Mouse (Mus musculus): Measurements from ENCODE around the gene Fgfr2. TPM values are rescaled to one million over a fixed set of nuclear protein-coding genes. Genes with fewer than 3 reads are reported as not detected.
A peak's percentile ranks its signal among the peaks of the same experiment; 100 is the strongest.

Gene Fgfr2
- polyA plus RNA-seq, 1 experiment from 2014 or later: 169 TPM

GRCm38 (mm10) chr7:132689722-132690121 is 433.4 kb downstream of the Fgfr2 start:
- Histone ChIP-seq H3K9ac (replicated peaks; ENCODE audit: low read depth, low read length) (no peak overlapping the region), H3K4me3 (ENCODE audit: low read depth, low read length) (no peak overlapping the region), H3K27me3 (ENCODE audit: control insufficient read depth, insufficient read depth, low read length) (no peaks in the 10 kb centered on the region), H3K4me2 (replicated peaks; ENCODE audit: low read depth, low read length) (no peak overlapping the region), H3K27ac (ENCODE audit: low read length) (no peak overlapping the region), H3K9me3 (ENCODE audit: control insufficient read depth, low read depth, low read length) (peaks cover 2% of the 10 kb centered on the region; the same call in 1 of the 2 replicates), H3K36me3 (ENCODE audit: control insufficient read depth, insufficient read depth, low read length) (no peaks in the 10 kb centered on the region), H3K4me1 (ENCODE audit: control insufficient read depth, insufficient read depth, low read length) (peaks cover 10% of the 10 kb centered on the region)
- 60% methylated on average over 5 of the region's 5 CpGs for WGBS
- ATAC-seq (ENCODE audit: insufficient number of reproducible peaks, insufficient read depth, low FRiP score, low read depth): no peak

DNA sequence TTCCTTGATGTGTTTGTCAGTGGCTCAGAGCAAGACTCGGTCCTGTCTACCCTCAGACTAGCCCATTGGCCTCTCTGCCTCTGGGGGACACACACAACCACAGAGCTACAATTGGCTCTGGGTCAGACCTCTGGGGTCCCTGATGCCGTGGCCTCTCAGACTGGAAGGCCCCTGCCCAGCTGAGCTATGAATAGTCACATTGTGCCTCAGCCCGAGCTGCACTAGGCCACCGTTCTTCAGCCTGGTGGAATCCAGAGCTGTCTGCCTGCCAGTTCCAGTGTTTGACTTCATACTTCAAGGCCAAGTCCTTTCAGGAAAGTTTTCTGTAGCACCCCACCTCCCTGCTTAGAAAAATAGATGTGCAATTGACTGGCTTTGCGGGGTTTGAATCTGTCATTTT is 434.4 kb downstream of the Fgfr2 start:
- no peak overlapping the region for H3K4me3 ChIP-seq (ENCODE audit: low read depth, low read length)
- ATAC-seq (ENCODE audit: insufficient number of reproducible peaks, insufficient read depth, low FRiP score, low read depth): no peak
- no peaks in the 10 kb centered on the region for H3K27me3 ChIP-seq (ENCODE audit: control insufficient read depth, insufficient read depth, low read length)
- 58% methylated on average over 5 of the region's 5 CpGs for WGBS
- no peaks in the 10 kb centered on the region for H3K36me3 ChIP-seq (ENCODE audit: control insufficient read depth, insufficient read depth, low read length)
- H3K9me3 ChIP-seq (ENCODE audit: control insufficient read depth, low read depth, low read length): no peaks in the 10 kb centered on the region
- no peak overlapping the region for H3K27ac ChIP-seq (ENCODE audit: low read length)
- H3K9ac ChIP-seq (replicated peaks; ENCODE audit: low read depth, low read length): no peak overlapping the region
- peaks cover 10% of the 10 kb centered on the region for H3K4me1 ChIP-seq (ENCODE audit: control insufficient read depth, insufficient read depth, low read length)
- no peak overlapping the region for H3K4me2 ChIP-seq (replicated peaks; ENCODE audit: low read depth, low read length)

DNA sequence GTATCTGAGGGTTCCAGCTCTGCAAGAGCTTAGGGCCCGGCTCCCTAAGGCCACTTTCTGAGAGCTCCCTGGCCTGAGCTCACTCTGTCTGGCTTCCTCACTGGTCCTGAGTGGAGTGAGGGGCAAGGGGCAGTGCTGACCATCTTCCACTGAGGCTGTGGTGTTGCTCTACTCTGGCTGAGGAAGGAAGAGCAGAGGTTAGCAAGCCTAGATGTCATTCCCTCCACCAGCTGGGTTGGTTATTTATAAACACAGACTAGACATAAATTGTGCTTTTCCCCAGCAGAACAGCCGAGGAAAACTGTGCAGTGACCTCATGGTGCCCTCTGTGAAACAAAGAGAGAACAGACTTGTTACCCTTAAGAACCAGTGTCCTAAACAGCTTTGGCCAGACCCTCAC is 435.3 kb downstream of the Fgfr2 start:
- WGBS: 42% methylated on average over 2 of the region's 2 CpGs
- H3K4me1 ChIP-seq (ENCODE audit: control insufficient read depth, insufficient read depth, low read length): peaks cover 10% of the 10 kb centered on the region
- no peak overlapping the region for H3K4me2 ChIP-seq (replicated peaks; ENCODE audit: low read depth, low read length)
- H3K9me3 ChIP-seq (ENCODE audit: control insufficient read depth, low read depth, low read length): no peaks in the 10 kb centered on the region
- H3K27me3 ChIP-seq (ENCODE audit: control insufficient read depth, insufficient read depth, low read length): no peaks in the 10 kb centered on the region
- H3K36me3 ChIP-seq (ENCODE audit: control insufficient read depth, insufficient read depth, low read length): no peaks in the 10 kb centered on the region
- H3K27ac ChIP-seq (ENCODE audit: low read length): peak overlapping the region; percentile 33; the same call in 1 of the 2 replicates
- no peak overlapping the region for H3K4me3 ChIP-seq (ENCODE audit: low read depth, low read length)
- H3K9ac ChIP-seq (replicated peaks; ENCODE audit: low read depth, low read length): no peak overlapping the region
- no peak for ATAC-seq (ENCODE audit: insufficient number of reproducible peaks, insufficient read depth, low FRiP score, low read depth)

- Histone ChIP-seq H3K4me3 (ENCODE audit: low read depth, low read length) (no peak overlapping the region), H3K27ac (ENCODE audit: low read length) (no peak overlapping the region), H3K4me2 (replicated peaks; ENCODE audit: low read depth, low read length) (no peak overlapping the region), H3K36me3 (ENCODE audit: control insufficient read depth, insufficient read depth, low read length) (no peaks in the 10 kb centered on the region), H3K27me3 (ENCODE audit: control insufficient read depth, insufficient read depth, low read length) (no peaks in the 10 kb centered on the region), H3K9me3 (ENCODE audit: control insufficient read depth, low read depth, low read length) (no peaks in the 10 kb centered on the region), H3K9ac (replicated peaks; ENCODE audit: low read depth, low read length) (no peak overlapping the region), H3K4me1 (ENCODE audit: control insufficient read depth, insufficient read depth, low read length) (peaks cover 10% of the 10 kb centered on the region)
- WGBS: 83% methylated on average over 3 of the region's 3 CpGs
- no peak for ATAC-seq (ENCODE audit: insufficient number of reproducible peaks, insufficient read depth, low FRiP score, low read depth)
Observed at GRCm38 (mm10) chr7:132686515-132686914, 436.6 kb downstream of the Fgfr2 start.

GRCm38 (mm10) chr7:132683923-132684322 is 439.2 kb downstream of the Fgfr2 start:
- H3K4me3 ChIP-seq (ENCODE audit: low read depth, low read length): no peak overlapping the region
- no peak overlapping the region for H3K4me2 ChIP-seq (replicated peaks; ENCODE audit: low read depth, low read length)
- H3K4me1 ChIP-seq (ENCODE audit: control insufficient read depth, insufficient read depth, low read length): peaks cover 10% of the 10 kb centered on the region
- no peaks in the 10 kb centered on the region for H3K9me3 ChIP-seq (ENCODE audit: control insufficient read depth, low read depth, low read length)
- H3K27ac ChIP-seq (ENCODE audit: low read length): no peak overlapping the region
- no peak for ATAC-seq (ENCODE audit: insufficient number of reproducible peaks, insufficient read depth, low FRiP score, low read depth)
- WGBS: 84% methylated on average over 4 of the region's 4 CpGs
- H3K36me3 ChIP-seq (ENCODE audit: control insufficient read depth, insufficient read depth, low read length): no peaks in the 10 kb centered on the region
- H3K27me3 ChIP-seq (ENCODE audit: control insufficient read depth, insufficient read depth, low read length): no peaks in the 10 kb centered on the region
- no peak overlapping the region for H3K9ac ChIP-seq (replicated peaks; ENCODE audit: low read depth, low read length)

DNA sequence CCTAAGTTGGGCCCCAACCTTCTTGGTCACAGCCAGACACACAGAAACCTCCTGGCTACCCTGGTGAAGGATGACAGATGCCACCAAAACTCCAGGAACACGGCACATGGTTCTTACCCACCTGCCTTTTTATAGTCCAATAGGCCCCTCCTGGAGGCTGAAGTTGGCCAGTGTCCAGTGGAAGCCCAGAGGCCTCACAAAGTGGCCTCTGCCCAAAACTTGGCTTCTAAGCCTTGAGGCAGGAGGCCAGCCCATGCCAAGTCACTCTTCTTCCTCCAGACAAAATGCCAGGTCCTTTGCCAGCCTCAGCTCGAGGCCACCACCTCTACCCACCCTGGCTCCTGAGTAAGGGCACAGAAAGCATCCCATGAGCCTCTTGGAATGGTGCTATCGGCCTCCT is 440.2 kb downstream of the Fgfr2 start:
- Histone ChIP-seq H3K36me3 (ENCODE audit: control insufficient read depth, insufficient read depth, low read length) (no peaks in the 10 kb centered on the region), H3K4me2 (replicated peaks; ENCODE audit: low read depth, low read length) (no peak overlapping the region), H3K27me3 (ENCODE audit: control insufficient read depth, insufficient read depth, low read length) (no peaks in the 10 kb centered on the region), H3K9ac (replicated peaks; ENCODE audit: low read depth, low read length) (no peak overlapping the region), H3K4me3 (ENCODE audit: low read depth, low read length) (no peak overlapping the region), H3K9me3 (ENCODE audit: control insufficient read depth, low read depth, low read length) (no peaks in the 10 kb centered on the region), H3K27ac (ENCODE audit: low read length) (no peak overlapping the region), H3K4me1 (ENCODE audit: control insufficient read depth, insufficient read depth, low read length) (peaks cover 2% of the 10 kb centered on the region)
- 76% methylated on average over 3 of the region's 3 CpGs for WGBS
- no peak for ATAC-seq (ENCODE audit: insufficient number of reproducible peaks, insufficient read depth, low FRiP score, low read depth)

DNA sequence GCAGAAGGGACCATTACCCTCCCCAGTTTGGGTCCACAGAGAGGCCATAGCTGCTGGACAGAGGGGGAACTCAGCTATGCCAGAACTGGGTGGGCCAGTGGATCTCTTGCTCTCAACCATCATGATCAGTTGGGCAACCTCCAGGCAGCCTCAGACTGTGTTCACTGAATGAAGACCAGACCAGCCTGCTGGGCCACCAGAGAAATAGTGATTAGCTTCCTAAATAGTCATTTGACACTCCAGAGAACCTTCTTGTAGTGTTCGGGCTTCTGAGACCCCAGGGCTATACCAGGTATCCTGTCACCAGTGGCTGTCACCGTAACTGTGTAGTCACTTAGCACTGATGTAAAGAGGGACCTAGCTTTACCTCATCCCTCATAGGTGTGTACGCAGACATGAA is 440.8 kb downstream of the Fgfr2 start:
- no peaks in the 10 kb centered on the region for H3K27me3 ChIP-seq (ENCODE audit: control insufficient read depth, insufficient read depth, low read length)
- no peak overlapping the region for H3K27ac ChIP-seq (ENCODE audit: low read length)
- H3K4me2 ChIP-seq (replicated peaks; ENCODE audit: low read depth, low read length): no peak overlapping the region
- H3K9ac ChIP-seq (replicated peaks; ENCODE audit: low read depth, low read length): no peak overlapping the region
- H3K4me3 ChIP-seq (ENCODE audit: low read depth, low read length): no peak overlapping the region
- H3K36me3 ChIP-seq (ENCODE audit: control insufficient read depth, insufficient read depth, low read length): no peaks in the 10 kb centered on the region
- no peak for ATAC-seq (ENCODE audit: insufficient number of reproducible peaks, insufficient read depth, low FRiP score, low read depth)
- 90% methylated on average over 3 of the region's 3 CpGs for WGBS
- no peaks in the 10 kb centered on the region for H3K9me3 ChIP-seq (ENCODE audit: control insufficient read depth, low read depth, low read length)
- H3K4me1 ChIP-seq (ENCODE audit: control insufficient read depth, insufficient read depth, low read length): no peaks in the 10 kb centered on the region

DNA sequence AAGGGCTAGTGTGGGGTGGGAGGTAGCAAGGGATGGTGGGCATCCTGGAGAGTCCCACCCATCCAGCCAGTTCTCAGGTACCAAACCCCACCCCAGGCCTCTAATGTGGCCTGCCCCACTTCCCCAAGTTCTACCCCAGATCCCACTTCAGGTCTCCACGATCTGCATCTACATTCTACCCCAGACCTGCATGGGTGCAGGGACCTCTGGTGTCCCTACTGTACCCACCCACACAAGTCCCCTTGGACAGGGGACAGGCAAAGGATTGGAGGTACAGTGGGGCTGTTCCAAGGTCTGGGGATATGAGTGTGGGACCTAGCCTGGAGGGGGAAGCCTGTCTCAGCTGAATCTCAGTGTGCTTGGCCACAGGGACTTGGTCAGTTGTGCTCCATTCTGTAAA is 441.3 kb downstream of the Fgfr2 start:
- Histone ChIP-seq H3K36me3 (ENCODE audit: control insufficient read depth, insufficient read depth, low read length) (no peaks in the 10 kb centered on the region), H3K9me3 (ENCODE audit: control insufficient read depth, low read depth, low read length) (no peaks in the 10 kb centered on the region), H3K4me3 (ENCODE audit: low read depth, low read length) (no peak overlapping the region), H3K4me2 (replicated peaks; ENCODE audit: low read depth, low read length) (no peak overlapping the region), H3K4me1 (ENCODE audit: control insufficient read depth, insufficient read depth, low read length) (no peaks in the 10 kb centered on the region), H3K9ac (replicated peaks; ENCODE audit: low read depth, low read length) (no peak overlapping the region), H3K27me3 (ENCODE audit: control insufficient read depth, insufficient read depth, low read length) (no peaks in the 10 kb centered on the region), H3K27ac (ENCODE audit: low read length) (no peak overlapping the region)
- ATAC-seq (ENCODE audit: insufficient number of reproducible peaks, insufficient read depth, low FRiP score, low read depth): no peak
- WGBS: 85% methylated on average over 1 of the region's 1 CpGs

- no peaks in the 10 kb centered on the region for H3K36me3 ChIP-seq (ENCODE audit: control insufficient read depth, insufficient read depth, low read length)
- H3K4me1 ChIP-seq (ENCODE audit: control insufficient read depth, insufficient read depth, low read length): no peaks in the 10 kb centered on the region
- no peak overlapping the region for H3K9ac ChIP-seq (replicated peaks; ENCODE audit: low read depth, low read length)
- H3K4me2 ChIP-seq (replicated peaks; ENCODE audit: low read depth, low read length): no peak overlapping the region
- WGBS: 88% methylated on average over 11 of the region's 11 CpGs
- H3K4me3 ChIP-seq (ENCODE audit: low read depth, low read length): no peak overlapping the region
- H3K27ac ChIP-seq (ENCODE audit: low read length): no peak overlapping the region
- no peak for ATAC-seq (ENCODE audit: insufficient number of reproducible peaks, insufficient read depth, low FRiP score, low read depth)
- H3K9me3 ChIP-seq (ENCODE audit: control insufficient read depth, low read depth, low read length): no peaks in the 10 kb centered on the region
- H3K27me3 ChIP-seq (ENCODE audit: control insufficient read depth, insufficient read depth, low read length): no peaks in the 10 kb centered on the region
Observed at GRCm38 (mm10) chr7:132681296-132681695, 441.9 kb downstream of the Fgfr2 start.

All from stomach, embryonic 14.5 days (tissue).